Mouse (Mus musculus) myocyte (in vitro differentiated cells): ENCODE measurements around the gene Rrp12.

Experiments used
- CEBPB ChIP-seq: IDR thresholded peaks from 2 replicates; pipeline ENCODE4 v1.6.1; 2011; ENCODE audit warnings: mild to moderate bottlenecking, moderate library complexity; ENCODE audit not compliant: poor library complexity, insufficient read depth, severe bottlenecking
- E2F4 ChIP-seq: IDR thresholded peaks from one replicate; pipeline ENCODE4 v1.6.1; 2011; ENCODE audit warnings: mild to moderate bottlenecking, control low read depth, moderate library complexity; ENCODE audit not compliant: insufficient read depth
- MAX ChIP-seq: IDR thresholded peaks from one replicate; pipeline ENCODE4 v1.6.1; 2011; ENCODE audit warnings: low read depth, mild to moderate bottlenecking, control low read depth
- MYOD1 ChIP-seq, 3 experiments: IDR thresholded peaks; one replicate each; pipeline ENCODE4 v1.6.1; 2011; ENCODE audit warnings: control low read depth in 2 of 3, low read depth in 2 of 3, mild to moderate bottlenecking in 2 of 3, moderate library complexity in 1 of 3; ENCODE audit not compliant: insufficient read length in 2 of 3, control insufficient read depth in 1 of 3
- MYOG ChIP-seq, 3 experiments: IDR thresholded peaks; one replicate each; pipeline ENCODE4 v1.6.1; 2011; ENCODE audit warnings: control low read depth in 2 of 3, low read depth in 2 of 3, mild to moderate bottlenecking in 2 of 3; ENCODE audit not compliant: insufficient read length in 2 of 3, control insufficient read depth in 1 of 3, insufficient read depth in 1 of 3
- POLR2A ChIP-seq: IDR thresholded peaks from one replicate; pipeline ENCODE4 v1.6.1; 2011; ENCODE audit warnings: low read depth, mild to moderate bottlenecking, control low read depth, moderate library complexity; ENCODE audit not compliant: insufficient read length
- POLR2AphosphoS2 ChIP-seq: IDR thresholded peaks from one replicate; pipeline ENCODE4 v1.6.1; 2011; ENCODE audit warnings: low read depth, control low read depth; ENCODE audit not compliant: insufficient read length
- REST ChIP-seq: IDR thresholded peaks from one replicate; pipeline ENCODE4 v1.6.1; 2011; ENCODE audit warnings: mild to moderate bottlenecking, control low read depth, moderate library complexity; ENCODE audit not compliant: insufficient read depth, insufficient read length
- SRF ChIP-seq: IDR thresholded peaks from one replicate; pipeline ENCODE4 v1.6.1; 2011; ENCODE audit warnings: low read depth; ENCODE audit not compliant: control insufficient read depth, insufficient read length
- TCF12 ChIP-seq: IDR thresholded peaks from one replicate; pipeline ENCODE4 v1.6.1; 2011; ENCODE audit warnings: mild to moderate bottlenecking, control low read depth; ENCODE audit not compliant: poor library complexity, insufficient read depth, severe bottlenecking
- TCF3 ChIP-seq: IDR thresholded peaks from one replicate; pipeline ENCODE4 v1.6.1; 2011; ENCODE audit warnings: low read depth, control low read depth; ENCODE audit not compliant: insufficient read length
- USF1 ChIP-seq: IDR thresholded peaks from one replicate; pipeline ENCODE4 v1.6.1; 2011; ENCODE audit warnings: low read depth, mild to moderate bottlenecking, control low read depth, moderate library complexity

DNA sequence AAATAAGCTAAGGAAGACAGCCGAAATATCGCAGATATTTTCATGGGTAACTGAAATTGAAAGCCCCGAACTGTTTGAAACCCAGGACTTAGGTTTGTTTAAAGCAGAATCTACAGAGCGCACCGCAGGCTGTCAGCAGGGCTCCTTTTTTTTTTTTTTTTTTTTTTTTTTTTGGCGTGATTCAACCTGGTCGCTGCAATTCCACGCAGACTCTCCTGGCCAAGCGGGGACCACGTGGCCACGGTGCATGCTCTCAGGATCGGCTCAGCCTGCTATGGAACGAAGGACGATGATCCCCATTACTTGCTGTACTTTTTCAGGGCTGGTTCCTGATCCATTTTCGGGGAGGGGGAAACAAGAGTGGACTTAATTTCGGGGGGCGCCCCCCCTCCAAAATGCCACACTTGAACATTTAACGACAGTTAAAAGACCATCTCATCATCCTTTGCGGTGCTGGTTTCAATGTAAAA, 64.8 kb downstream of the Rrp12 start:
- no peak for TF ChIP-seq POLR2A
- TF ChIP-seq POLR2AphosphoS2, result no peak
- TF ChIP-seq MAX, result no peak
- no peak for TF ChIP-seq TCF12
- no peak for TF ChIP-seq E2F4
- no peak for TF ChIP-seq REST
- TF ChIP-seq CEBPB, result no peak
- no peak for TF ChIP-seq USF1
- no peak for TF ChIP-seq MYOD1 (IDR thresholded peaks at IDR 0.05; ENCODE audit: control insufficient read depth in 1 of 3, insufficient read length in 2 of 3, low read depth in 2 of 3)
- no peak for TF ChIP-seq TCF3
- TF ChIP-seq MYOG (IDR thresholded peaks at IDR 0.05; ENCODE audit: control insufficient read depth in 1 of 3, insufficient read depth in 1 of 3, insufficient read length in 2 of 3, low read depth in 2 of 3), result no peak
- TF ChIP-seq SRF, result no peak
